Mouse (Mus musculus): ENCODE measurements around the gene Gzme. TPM values are rescaled to one million over a fixed set of nuclear protein-coding genes. Genes with fewer than 3 reads are reported as not detected.
"Not testable (repeated sequence)": the region's sequence is repeated elsewhere in the genome, so short reads cannot be mapped to it uniquely, and the experiment has no call there.

Gene Gzme
- polyA plus RNA-seq (2015; fragmentation: Nextera tagmentation; extraction: Ambion mirVana), result not detected in 2 replicates

DNA sequence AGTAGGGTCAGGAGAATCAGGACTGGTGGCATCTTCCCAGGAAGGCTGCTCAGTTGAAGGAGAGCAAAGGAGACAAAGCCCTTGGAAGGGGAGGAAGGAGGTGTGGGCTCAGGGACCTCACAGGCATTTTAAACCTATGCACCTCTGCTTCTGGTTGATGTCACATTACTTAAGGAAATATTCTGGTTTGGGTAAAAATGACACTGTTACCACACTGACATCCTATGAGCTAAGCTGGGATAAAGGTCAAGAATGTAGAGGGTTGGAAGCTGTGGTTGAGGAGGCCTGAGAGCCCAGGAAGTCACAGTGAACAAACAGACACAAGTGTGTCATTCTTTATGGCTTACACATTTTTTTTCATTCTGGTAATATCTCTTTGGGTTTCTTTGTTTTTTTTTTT is at the start of gene Gzme:
Gene Gzme, minus strand, starts transcription at position 101 of the 400 bp plus-strand sequence.
- no peak within 1 kb of the TSS for H3K4me3 ChIP-seq
- H3K27ac ChIP-seq (replicated peaks), result no peak within 1 kb of the TSS
- no peaks in the 10 kb centered on the region for H3K4me1 ChIP-seq (replicated peaks)
- no peaks in the 10 kb centered on the region for H3K27me3 ChIP-seq
- no peak within 1 kb of the TSS for H3K9ac ChIP-seq
- no peak within 1 kb of the TSS for H3K4me2 ChIP-seq
- no peaks in the 10 kb centered on the region for H3K9me3 ChIP-seq
- H3K36me3 ChIP-seq, result no peaks in the 10 kb centered on the region
- no peak for ATAC-seq (ENCODE audit: low read depth)

DNA sequence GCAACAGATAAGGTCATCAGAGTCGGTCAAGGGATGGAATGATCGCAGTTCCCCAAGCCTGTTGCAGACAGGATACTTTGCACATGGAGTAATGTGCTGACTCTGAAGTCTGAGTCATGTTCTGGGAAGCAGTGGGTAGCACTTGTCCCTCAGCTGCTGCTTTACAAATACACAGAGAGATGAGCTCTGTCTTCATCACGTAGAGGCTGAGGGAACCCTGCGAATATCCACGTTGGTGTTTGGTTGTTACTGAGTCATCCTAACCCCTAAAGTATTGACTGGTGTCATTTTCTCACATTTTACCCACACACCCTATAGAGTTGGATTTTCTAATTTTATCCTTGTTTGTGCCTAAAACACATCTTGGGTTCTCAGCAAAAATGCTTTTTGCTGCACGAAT is 47.6 kb upstream of the Gzme start:
- WGBS, result 90% methylated on average over 6 of the region's 6 CpGs
- no peaks in the 10 kb centered on the region for H3K9me3 ChIP-seq
- H3K27me3 ChIP-seq, result no peaks in the 10 kb centered on the region
- no peaks in the 10 kb centered on the region for H3K4me1 ChIP-seq (replicated peaks)
- no peak for ATAC-seq (ENCODE audit: low read depth)
- H3K9ac ChIP-seq, result no peak overlapping the region
- H3K27ac ChIP-seq (replicated peaks), result no peak overlapping the region
- H3K4me2 ChIP-seq, result no peak overlapping the region
- H3K36me3 ChIP-seq, result no peaks in the 10 kb centered on the region
- H3K4me3 ChIP-seq, result no peak overlapping the region

DNA sequence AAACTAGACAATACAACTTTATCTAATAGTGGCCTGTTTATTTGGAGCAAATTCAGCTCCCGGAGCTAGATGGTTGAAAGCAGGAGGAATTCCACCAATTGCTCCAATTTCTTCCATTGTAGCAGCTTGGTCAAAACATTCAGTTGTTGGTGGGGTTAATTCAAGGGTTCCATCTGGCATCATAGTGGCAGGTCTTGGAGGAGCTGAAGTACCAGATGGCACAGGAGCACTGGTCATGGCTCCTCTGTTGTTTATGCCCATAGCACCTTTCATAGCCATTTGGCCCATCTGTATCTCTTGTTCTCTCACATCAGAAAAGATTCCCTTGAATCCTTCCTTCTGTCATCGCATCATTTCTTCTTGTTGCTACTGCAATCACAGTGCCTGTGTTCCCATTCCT is 41.7 kb upstream of the Gzme start:
- 88% methylated on average over 2 of the region's 2 CpGs for whole genome bisulfite sequencing

DNA sequence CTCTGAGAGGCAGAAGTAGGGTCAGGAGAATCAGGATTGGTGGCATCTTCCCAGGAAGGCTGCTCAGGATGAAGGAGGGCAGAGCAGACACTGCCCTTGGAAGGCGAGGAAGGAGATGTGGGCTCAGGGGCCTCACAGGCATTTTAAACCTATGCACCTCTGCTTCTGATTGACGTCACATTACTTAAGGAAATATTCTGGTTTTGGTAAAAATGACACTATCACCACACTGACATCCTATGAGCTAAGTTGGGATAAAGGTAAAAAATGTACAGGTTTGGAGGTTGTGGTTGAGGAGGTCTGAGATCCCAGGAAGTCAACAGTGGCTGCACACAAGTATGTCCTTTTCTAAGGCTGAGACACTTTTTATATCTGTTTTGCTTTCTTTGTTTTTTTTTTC is 39.1 kb upstream of the Gzme start, which contains the start of gene Gzmg:
Gene Gzmg, minus strand, starts transcription at position 101 of the 400 bp plus-strand sequence.
- H3K4me3 ChIP-seq; H3K27ac ChIP-seq (replicated peaks); H3K36me3 ChIP-seq; H3K9me3 ChIP-seq; H3K4me1 ChIP-seq (replicated peaks); H3K4me2 ChIP-seq; H3K27me3 ChIP-seq; H3K9ac ChIP-seq; ATAC-seq (ENCODE audit: low read depth): not testable (repeated sequence)
- 91% methylated on average over 2 of the region's 2 CpGs for WGBS

More for the DNA sequence above, 41.7 kb upstream of the Gzme start:
- H3K36me3 ChIP-seq, result no peaks in the 10 kb centered on the region
- H3K27ac ChIP-seq (replicated peaks), result no peak overlapping the region
- H3K4me1 ChIP-seq (replicated peaks), result no peaks in the 10 kb centered on the region
- H3K9ac ChIP-seq, result no peak overlapping the region
- no peak for ATAC-seq (ENCODE audit: low read depth)
- no peak overlapping the region for H3K4me3 ChIP-seq
- no peaks in the 10 kb centered on the region for H3K27me3 ChIP-seq
- no peaks in the 10 kb centered on the region for H3K9me3 ChIP-seq
- no peak overlapping the region for H3K4me2 ChIP-seq

DNA sequence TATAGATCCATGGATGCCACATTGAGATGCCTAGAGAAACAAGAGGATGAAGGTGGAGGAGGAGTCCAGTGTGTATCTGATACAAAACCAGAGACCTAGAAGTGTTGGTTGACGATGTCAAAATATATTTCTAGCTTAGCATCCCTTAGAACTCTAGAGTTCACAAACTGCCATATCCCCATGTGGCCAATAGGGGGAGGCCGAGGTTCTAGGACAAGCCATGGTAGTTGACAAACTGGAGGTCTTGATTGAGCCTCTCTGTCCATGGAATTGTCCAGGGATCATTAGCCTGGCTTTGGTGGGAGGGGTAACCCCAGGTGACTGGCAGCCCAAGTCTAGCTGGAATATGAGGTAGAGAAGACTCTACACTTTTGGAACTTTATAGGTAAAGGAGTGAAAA is 34.9 kb upstream of the Gzme start:
- no peak for ATAC-seq (ENCODE audit: low read depth)
- Histone ChIP-seq H3K9ac (no peak overlapping the region), H3K4me2 (no peak overlapping the region), H3K4me1 (replicated peaks) (no peaks in the 10 kb centered on the region), H3K27me3 (no peaks in the 10 kb centered on the region), H3K4me3 (no peak overlapping the region), H3K36me3 (no peaks in the 10 kb centered on the region), H3K27ac (replicated peaks) (no peak overlapping the region), H3K9me3 (no peaks in the 10 kb centered on the region)
- 64% methylated on average over 2 of the region's 2 CpGs for WGBS

DNA sequence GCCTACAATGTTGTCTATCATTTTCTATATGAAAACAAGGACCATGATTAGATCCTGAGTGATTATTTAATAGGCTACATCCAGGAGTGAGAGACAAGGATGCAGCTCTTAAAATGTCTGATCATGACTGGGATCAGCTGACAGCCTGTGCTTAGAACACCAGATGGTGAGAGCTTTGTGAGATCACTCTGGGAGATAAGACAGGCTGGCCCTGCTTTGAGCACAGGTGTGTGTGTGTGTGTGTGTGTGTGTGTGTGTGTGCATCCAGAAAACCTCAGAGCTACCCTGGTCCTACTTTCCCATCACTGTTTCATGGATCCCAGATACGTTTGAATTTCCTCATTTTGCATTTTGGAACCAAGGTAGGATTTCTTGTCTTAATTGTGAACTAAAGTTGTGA is 13.2 kb upstream of the Gzme start:
- WGBS, result 69% methylated on average over 1 of the region's 1 CpGs
- H3K9me3 ChIP-seq; H3K4me3 ChIP-seq; H3K9ac ChIP-seq; H3K27me3 ChIP-seq; H3K36me3 ChIP-seq; H3K4me2 ChIP-seq; ATAC-seq (ENCODE audit: low read depth); H3K27ac ChIP-seq (replicated peaks); H3K4me1 ChIP-seq (replicated peaks): not testable (repeated sequence)

DNA sequence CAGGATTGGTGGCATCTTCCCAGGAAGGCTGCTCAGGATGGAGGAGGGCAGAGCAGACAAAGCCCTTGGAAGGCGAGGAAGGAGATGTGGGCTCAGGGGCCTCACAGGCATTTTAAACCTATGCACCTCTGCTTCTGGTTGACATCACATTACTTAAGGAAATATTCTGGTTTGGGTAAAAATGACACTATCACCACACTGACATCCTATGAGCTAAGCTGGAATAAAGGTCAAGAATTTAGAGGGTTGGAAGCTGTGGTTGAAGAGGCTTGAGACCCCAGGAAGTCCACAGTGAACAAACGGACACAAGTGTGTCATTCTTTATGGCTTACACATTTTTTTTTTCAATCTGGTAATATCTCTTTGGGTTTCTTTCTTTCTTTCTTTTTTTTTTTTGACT is 12.1 kb upstream of the Gzme start, which contains the start of gene Gzmd:
Gene Gzmd, minus strand, starts transcription at position 101 of the 400 bp plus-strand sequence.
- H3K36me3 ChIP-seq; H3K4me1 ChIP-seq (replicated peaks); H3K4me3 ChIP-seq; H3K27ac ChIP-seq (replicated peaks); H3K9ac ChIP-seq; H3K9me3 ChIP-seq; H3K27me3 ChIP-seq; ATAC-seq (ENCODE audit: low read depth); H3K4me2 ChIP-seq: not testable (repeated sequence)
- 78% methylated on average over 2 of the region's 2 CpGs for WGBS

DNA sequence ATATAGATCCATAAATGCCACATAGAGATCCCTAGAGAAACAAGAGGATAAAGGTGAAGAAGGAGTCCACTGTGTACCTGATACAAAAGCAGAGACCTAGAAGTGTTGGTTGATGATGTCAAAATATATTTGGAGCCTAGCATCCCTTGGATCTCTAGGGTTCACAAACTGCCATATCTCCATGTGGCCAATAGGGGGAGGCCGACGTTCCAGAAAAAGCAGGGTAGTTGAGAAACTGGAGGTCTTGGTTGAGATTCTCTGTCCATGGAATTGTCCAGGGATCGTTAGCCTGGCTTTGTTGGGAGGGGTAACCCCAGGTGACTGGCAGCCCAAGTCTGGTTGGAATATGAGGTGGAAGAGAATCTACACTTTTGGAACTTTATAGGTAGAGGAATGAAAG is 7.9 kb upstream of the Gzme start:
- Histone ChIP-seq H3K4me3 (no peak overlapping the region), H3K9me3 (no peaks in the 10 kb centered on the region), H3K36me3 (no peaks in the 10 kb centered on the region), H3K4me1 (replicated peaks) (no peaks in the 10 kb centered on the region), H3K4me2 (no peak overlapping the region), H3K27me3 (no peaks in the 10 kb centered on the region), H3K27ac (replicated peaks) (no peak overlapping the region), H3K9ac (no peak overlapping the region)
- no peak for ATAC-seq (ENCODE audit: low read depth)
- WGBS, result 51% methylated on average over 3 of the region's 3 CpGs

DNA sequence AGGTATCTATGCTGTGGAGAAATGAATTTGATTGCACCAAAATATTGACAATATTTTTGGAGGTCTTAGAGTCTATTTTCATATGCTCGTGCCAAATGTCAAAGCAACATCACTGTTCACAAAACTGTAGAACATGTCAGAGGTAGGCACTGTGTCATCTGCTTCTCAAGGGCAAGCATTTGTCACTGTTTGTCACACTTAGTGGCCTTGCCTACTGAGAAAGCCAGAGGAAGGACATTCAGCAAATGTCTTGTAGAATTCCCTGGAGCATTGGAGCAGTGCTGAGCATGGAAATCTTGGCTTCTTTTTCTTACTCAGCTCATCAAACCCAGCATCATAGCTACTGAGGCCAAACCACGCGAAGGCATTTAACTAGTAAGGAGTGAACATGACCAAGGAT is 3.1 kb upstream of the Gzme start:
- no peak overlapping the region for H3K9ac ChIP-seq
- 87% methylated on average over 3 of the region's 3 CpGs for WGBS
- H3K4me3 ChIP-seq, result no peak overlapping the region
- H3K36me3 ChIP-seq, result no peaks in the 10 kb centered on the region
- no peak for ATAC-seq (ENCODE audit: low read depth)
- H3K4me1 ChIP-seq (replicated peaks), result no peaks in the 10 kb centered on the region
- no peak overlapping the region for H3K27ac ChIP-seq (replicated peaks)
- no peaks in the 10 kb centered on the region for H3K27me3 ChIP-seq
- H3K4me2 ChIP-seq, result no peak overlapping the region
- H3K9me3 ChIP-seq, result no peaks in the 10 kb centered on the region

DNA sequence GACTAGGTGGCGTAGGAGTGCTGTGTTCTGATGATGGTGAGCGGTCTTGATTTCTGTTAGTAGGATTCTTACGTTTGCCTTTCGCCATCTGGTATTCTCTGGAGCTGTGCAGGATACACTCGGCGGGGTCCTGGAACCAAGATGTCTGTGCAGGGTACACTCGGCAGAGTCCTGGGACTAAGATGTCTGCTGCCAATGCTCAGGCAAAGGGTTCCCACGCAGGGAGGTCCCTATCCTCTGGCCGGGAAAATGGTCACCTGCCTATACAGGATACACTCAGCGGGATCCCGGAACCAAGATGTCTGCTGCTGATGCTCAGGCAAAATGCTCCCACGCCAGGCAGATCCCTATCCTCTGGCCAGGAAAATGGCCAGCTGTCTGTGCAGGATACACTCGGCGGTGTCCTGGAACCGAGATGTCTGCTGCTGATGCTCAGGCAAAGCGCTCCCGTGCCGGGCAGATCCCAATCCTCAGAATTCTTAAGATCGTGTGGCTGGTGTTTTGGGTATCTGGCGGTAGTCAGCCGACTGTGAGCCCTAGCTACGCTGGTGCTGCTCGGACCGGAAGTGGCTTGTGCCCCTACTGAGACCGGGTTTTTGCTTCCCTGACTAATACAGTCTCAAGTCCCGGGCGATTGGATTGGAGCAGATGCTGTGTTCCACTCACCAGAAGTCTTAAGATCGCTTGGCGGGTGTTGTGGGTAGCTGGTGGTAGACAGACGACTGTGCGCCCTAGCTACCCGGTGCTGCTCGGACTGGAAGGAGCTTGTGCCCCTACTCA is 4.7 kb downstream of the Gzme start:
- not testable (repeated sequence) for H3K27me3 ChIP-seq; H3K27ac ChIP-seq (replicated peaks); H3K9ac ChIP-seq; H3K4me3 ChIP-seq; H3K4me2 ChIP-seq; H3K9me3 ChIP-seq; ATAC-seq (ENCODE audit: low read depth); H3K36me3 ChIP-seq; H3K4me1 ChIP-seq (replicated peaks)
- 95% methylated on average over 33 of the region's 33 CpGs for WGBS

DNA sequence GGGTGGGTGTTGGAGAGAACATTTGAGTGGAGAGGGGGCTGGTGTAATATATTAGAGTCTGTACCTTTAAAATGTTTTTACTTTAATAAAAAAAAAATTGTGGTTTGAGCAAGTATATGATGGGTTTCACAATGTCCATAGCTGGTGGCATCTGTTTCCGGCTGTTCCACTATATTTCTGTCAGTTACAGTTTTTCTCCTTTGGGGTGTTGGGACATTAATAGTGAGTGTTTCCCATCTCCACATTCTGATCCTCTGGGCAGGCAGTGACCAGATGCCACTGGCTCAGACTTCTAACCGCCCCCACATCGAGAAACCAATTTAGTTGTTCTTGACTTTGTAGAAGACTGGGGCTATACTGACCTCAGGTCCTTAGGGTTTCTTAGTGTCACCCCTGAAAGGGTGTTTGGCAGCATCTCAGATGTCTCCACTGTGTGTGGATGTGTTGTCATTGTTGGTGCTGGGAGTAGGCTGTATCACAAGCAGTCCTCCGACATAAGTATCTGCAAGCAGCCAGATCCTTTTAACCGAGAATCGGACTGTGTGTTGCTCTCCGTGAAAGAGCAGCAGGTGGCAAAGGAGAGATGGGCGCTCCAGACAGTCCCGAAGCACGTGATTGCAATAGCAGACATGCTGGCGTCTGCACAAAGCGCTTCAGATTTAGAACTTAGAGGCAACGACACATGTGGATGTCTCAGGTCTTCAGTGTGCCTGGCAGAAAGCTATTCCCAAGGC is 14.8 kb downstream of the Gzme start:
- WGBS, result 77% methylated on average over 13 of the region's 13 CpGs
- Histone ChIP-seq H3K36me3 (no peaks in the 10 kb centered on the region), H3K9ac (no peak overlapping the region), H3K27ac (replicated peaks) (no peak overlapping the region), H3K4me1 (replicated peaks) (no peaks in the 10 kb centered on the region), H3K27me3 (no peaks in the 10 kb centered on the region), H3K4me2 (no peak overlapping the region), H3K9me3 (no peaks in the 10 kb centered on the region), H3K4me3 (no peak overlapping the region)
- no peak for ATAC-seq (ENCODE audit: low read depth)

DNA sequence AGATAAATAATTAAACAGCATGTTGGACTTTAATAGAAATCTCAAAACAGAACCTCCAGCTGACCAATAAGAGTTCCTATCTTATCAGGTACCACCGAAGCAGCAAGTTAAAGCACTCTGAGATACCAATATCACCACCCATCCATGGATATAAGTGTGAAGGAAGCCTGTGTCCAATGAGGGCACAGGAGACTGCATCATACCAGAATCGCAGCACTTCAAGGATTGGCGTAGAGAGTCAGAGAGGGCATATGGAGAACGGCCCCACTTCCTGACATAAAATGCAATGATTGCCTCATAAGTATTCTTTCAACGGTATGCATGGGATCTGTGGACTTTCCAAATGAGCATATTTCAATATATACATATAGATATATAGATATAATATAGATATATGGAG is 15.4 kb downstream of the Gzme start:
- Histone ChIP-seq H3K36me3 (no peaks in the 10 kb centered on the region), H3K9me3 (no peaks in the 10 kb centered on the region), H3K4me3 (no peak overlapping the region), H3K27ac (replicated peaks) (no peak overlapping the region), H3K4me2 (no peak overlapping the region), H3K4me1 (replicated peaks) (no peaks in the 10 kb centered on the region), H3K27me3 (no peaks in the 10 kb centered on the region), H3K9ac (no peak overlapping the region)
- ATAC-seq (ENCODE audit: low read depth), result no peak
- WGBS, result 89% methylated on average over 5 of the region's 5 CpGs
